Mouse (Mus musculus) right cerebral cortex, adult 18-20 months (tissue): ENCODE results near the gene Ankef1.

ENCODE experiments used
- DNase-seq: peaks from one replicate; pipeline ENCODE4 v3.0.0; 2022; ENCODE audit warnings: mixed read lengths

Gene Ankef1

GRCm38 (mm10) chr2:136501651-136502050 lies at the start of gene Ankef1:
TSS of gene Ankef1 (plus strand) at chr2:136501910.
- no peak for DNase-seq

- DNase-seq, result no peak
Measured at GRCm38 (mm10) chr2:136456468-136456867, 45.2 kb upstream of the Ankef1 start.

- no peak for DNase-seq
Measured at GRCm38 (mm10) chr2:136456875-136457274, 44.8 kb upstream of the Ankef1 start.

GRCm38 (mm10) chr2:136477656-136478055 lies 24.1 kb upstream of the Ankef1 start:
- DNase-seq, result no peak

- no peak for DNase-seq
Measured at GRCm38 (mm10) chr2:136482269-136482668, 19.4 kb upstream of the Ankef1 start.

- no peak for DNase-seq
Measured at GRCm38 (mm10) chr2:136483058-136483457, 18.7 kb upstream of the Ankef1 start.

- DNase-seq, result no peak
Measured at GRCm38 (mm10) chr2:136484955-136485354, 16.8 kb upstream of the Ankef1 start.

- no peak for DNase-seq
Measured at GRCm38 (mm10) chr2:136485401-136485800, 16.3 kb upstream of the Ankef1 start.

- peak; percentile 53 for DNase-seq
Measured at GRCm38 (mm10) chr2:136485815-136486619, 15.7 kb upstream of the Ankef1 start.

- DNase-seq, result no peak
Measured at GRCm38 (mm10) chr2:136486986-136487385, 14.7 kb upstream of the Ankef1 start.

GRCm38 (mm10) chr2:136511073-136511472 lies 9.4 kb downstream of the Ankef1 start:
- DNase-seq, result no peak

- no peak for DNase-seq
Measured at GRCm38 (mm10) chr2:136511756-136512155, 10.0 kb downstream of the Ankef1 start.

GRCm38 (mm10) chr2:136512802-136513201 lies 11.1 kb downstream of the Ankef1 start:
- peak; percentile 48 for DNase-seq

GRCm38 (mm10) chr2:136513806-136514205 lies 12.1 kb downstream of the Ankef1 start:
- DNase-seq, result no peak

GRCm38 (mm10) chr2:136515501-136515900 lies 13.8 kb downstream of the Ankef1 start:
- DNase-seq, result peak; percentile 8

GRCm38 (mm10) chr2:136528937-136529336 lies 27.2 kb downstream of the Ankef1 start:
- no peak for DNase-seq

GRCm38 (mm10) chr2:136532033-136532432 lies 30.3 kb downstream of the Ankef1 start:
- peak; percentile 93 for DNase-seq

- DNase-seq, result no peak
Measured at GRCm38 (mm10) chr2:136558020-136558419, 56.3 kb downstream of the Ankef1 start.

- DNase-seq, result peak; percentile 8
Measured at GRCm38 (mm10) chr2:136562336-136562735, 60.6 kb downstream of the Ankef1 start.

GRCm38 (mm10) chr2:136570856-136571255 lies 69.1 kb downstream of the Ankef1 start:
- DNase-seq, result no peak

GRCm38 (mm10) chr2:136582762-136583161 lies 81.1 kb downstream of the Ankef1 start:
- DNase-seq, result no peak

- no peak for DNase-seq
Measured at GRCm38 (mm10) chr2:136588811-136589210, 87.1 kb downstream of the Ankef1 start.

GRCm38 (mm10) chr2:136596451-136596850 lies 94.7 kb downstream of the Ankef1 start:
- DNase-seq, result peak; percentile 61

- peak; percentile 55 for DNase-seq
Measured at GRCm38 (mm10) chr2:136598743-136599142, 97.0 kb downstream of the Ankef1 start.

GRCm38 (mm10) chr2:136600651-136601170 lies 99.0 kb downstream of the Ankef1 start:
- no peak for DNase-seq
